Mouse (Mus musculus): ENCODE measurements at regions not wholly inside any gene's neighbourhood (a gene's known extent, or its start where the extent isn't known, plus 50 kb on each side); places are given as distances from the start of the nearest gene placed in this dataset.

DNA sequence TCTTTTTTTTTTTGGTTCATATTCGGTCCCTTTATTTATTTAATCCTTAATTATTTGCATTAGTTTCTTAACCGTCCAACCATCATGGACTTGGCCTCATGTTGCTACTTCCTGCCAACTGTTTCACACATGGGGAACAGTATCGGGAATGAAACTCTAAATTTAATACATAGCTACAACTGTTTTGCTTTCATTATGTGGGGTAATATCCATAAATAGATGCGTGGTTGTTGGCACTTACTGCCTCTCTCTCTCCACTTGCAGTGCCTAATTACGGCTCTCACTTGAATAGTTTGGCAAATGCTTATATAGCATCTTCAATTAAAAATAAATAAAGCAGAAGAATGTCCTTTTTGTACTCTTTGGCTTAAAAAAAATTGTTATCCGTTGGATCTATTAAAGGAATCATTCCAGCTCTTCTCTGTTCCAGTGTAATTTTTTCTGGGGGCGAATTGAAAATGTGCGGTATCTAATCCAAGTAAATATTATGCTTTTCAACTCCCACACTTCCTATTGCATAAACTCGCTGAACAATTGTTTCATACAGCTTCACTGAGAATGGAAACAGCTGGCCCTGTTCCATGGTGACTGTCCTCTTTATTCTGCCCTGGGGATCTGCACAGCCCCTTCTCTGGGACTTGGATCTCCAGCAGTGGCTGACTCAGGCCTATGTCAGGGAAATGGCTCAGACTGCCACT is 534.4 kb upstream of the Adamts16 start:
- DNase-seq: peak; percentile 40
- intact Hi-C loops (cut with DNase I; ENCODE audit: low total_unique reads): no loop called here

- intact Hi-C loops (cut with DNase I; ENCODE audit: low total_unique reads): no loop called here
Measured at GRCm38 (mm10) chr13:71372701-71373685, 531.4 kb upstream of the Adamts16 start.

GRCm38 (mm10) chr13:71369832-71370231 is 528.2 kb upstream of the Adamts16 start:
- intact Hi-C loops (cut with DNase I; ENCODE audit: low total_unique reads): no loop called here
- no peak for DNase-seq

More at GRCm38 (mm10) chr13:71372701-71373685, 531.4 kb upstream of the Adamts16 start:
- no peak for DNase-seq

DNA sequence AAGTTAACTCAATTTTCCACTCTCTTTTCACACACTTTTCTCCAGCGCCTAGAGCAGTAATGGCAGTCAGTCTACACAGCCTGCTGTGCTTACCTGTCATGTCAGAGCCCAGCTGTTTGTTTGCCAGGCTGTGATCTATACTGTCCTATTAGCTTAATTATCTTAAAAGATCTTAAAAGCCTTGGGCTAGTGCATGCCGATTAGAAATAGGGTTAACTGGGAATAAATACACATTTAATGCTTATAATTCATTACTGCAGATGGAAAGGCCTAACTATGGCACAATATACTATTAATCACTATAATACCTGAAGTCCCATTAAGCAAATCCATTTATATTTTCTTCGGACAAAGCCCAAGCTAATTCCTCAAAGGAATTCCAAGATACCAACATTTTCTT is 523.6 kb upstream of the Adamts16 start:
- intact Hi-C loops (cut with DNase I; ENCODE audit: low total_unique reads): no loop called here
- no peak for DNase-seq

- intact Hi-C loops (cut with DNase I; ENCODE audit: low total_unique reads): no loop called here
- no peak for DNase-seq
Measured at GRCm38 (mm10) chr13:71362311-71362710, 520.7 kb upstream of the Adamts16 start.

- intact Hi-C loops (cut with DNase I; ENCODE audit: low total_unique reads): no loop called here
- no peak for DNase-seq
Measured at GRCm38 (mm10) chr13:71359112-71359511, 517.5 kb upstream of the Adamts16 start.

- intact Hi-C loops (cut with DNase I; ENCODE audit: low total_unique reads): no loop called here
- DNase-seq: no peak
Measured at GRCm38 (mm10) chr13:71350787-71351186, 509.2 kb upstream of the Adamts16 start.

DNA sequence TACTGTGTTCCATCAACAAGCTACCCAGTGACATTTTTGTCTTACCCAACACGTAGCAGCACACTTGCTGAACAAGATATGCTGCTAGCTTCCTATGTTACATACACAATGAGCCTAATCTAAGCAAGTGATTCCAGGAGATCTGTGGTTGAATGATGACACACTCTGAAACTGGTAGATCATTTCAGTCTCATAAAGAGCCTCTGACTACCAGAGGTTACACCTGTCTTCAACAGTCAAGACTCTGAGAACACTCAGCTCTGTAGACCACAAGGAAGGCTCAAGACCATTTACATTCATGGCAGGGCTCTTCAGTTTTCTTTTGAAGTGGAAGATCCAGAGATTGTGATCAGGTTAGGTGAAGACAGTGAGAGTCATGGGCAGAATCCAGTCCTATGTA is 501.3 kb upstream of the Adamts16 start:
- DNase-seq: no peak
- intact Hi-C loops (cut with DNase I; ENCODE audit: low total_unique reads): no loop called here

DNA sequence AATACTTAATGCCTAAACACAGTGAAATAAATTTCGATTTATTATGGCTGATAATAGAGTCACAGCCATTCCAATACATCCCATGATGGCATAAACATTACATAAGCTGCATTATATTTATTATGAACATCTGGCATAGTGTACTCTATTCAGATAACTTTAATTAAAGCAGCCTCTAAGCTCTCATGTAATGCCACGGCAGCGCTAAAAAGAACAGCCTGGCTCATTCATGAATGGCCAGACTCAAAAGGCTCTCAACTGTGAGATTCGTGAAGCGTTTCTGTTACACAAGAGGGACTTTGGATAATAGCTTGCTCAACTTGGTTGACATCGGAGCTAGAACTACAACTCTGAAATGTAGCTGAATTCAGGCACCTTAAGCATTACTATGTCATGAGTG is 497.1 kb upstream of the Adamts16 start:
- intact Hi-C loops (cut with DNase I; ENCODE audit: low total_unique reads): no loop called here
- no peak for DNase-seq

DNA sequence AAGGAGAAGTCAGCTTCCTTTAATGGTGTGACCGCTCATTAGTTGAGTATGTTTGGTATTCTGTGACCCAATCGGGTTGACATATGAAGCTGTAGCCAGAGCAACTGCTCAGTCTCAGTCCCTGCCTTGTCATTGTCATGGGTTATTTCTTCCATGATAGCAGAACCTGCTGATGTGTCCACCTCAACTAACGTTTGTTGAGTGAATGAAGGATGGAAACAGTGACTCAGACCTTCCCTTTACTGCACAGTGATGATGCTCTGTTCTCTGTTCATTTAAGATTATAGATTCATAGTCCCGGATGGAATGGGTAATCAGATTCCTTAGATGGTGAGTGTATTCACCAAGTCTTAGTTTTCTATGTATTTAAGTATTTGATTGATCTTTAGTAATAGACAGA is 493.3 kb upstream of the Adamts16 start:
- no peak for DNase-seq
- intact Hi-C loops (cut with DNase I; ENCODE audit: low total_unique reads): no loop called here

DNA sequence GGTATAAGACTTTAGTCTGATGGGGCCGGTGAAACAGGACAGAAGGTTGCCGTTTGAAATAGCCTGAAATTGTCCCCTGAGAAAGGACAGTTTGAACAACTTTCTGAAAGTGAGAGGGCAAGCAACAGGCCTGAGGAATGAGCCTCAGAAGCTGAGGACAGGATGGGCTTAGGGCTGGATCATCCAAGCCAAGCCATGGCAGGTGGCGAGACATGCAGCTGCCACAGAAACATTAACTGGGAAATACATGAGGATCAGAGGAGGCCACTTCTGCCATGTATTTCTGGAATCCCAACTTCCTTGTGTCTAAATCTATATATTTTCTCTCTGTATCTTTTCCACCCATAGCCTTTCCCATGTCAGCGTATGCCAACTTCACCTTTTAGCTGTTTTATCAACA is 491.5 kb upstream of the Adamts16 start:
- no peak for DNase-seq
- intact Hi-C loops (cut with DNase I; ENCODE audit: low total_unique reads): no loop called here

- intact Hi-C loops (cut with DNase I; ENCODE audit: low total_unique reads): no loop called here
- DNase-seq: no peak
Measured at GRCm38 (mm10) chr13:71330321-71330720, 488.7 kb upstream of the Adamts16 start.

- intact Hi-C loops (cut with DNase I; ENCODE audit: low total_unique reads): no loop called here
- DNase-seq: no peak
Measured at GRCm38 (mm10) chr13:71327802-71328753, 486.5 kb upstream of the Adamts16 start.

DNA sequence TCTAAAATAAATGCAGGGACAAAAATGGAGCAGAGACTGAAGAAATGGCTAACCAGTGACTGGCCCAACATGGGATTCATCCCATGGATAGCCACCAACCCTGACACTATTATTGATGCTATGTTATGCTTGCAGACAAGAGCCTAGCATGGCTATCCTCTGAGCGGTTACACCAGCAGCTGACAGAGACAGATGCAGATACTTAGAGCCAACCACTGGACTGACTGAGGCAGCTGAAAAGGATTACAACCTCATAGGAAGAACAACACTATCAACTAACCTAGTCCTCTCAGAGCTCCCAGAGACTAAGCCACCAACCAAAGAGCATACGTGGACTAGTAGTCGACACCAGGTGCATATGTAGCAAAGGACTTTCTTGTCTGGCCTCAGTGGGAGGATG is 478.9 kb upstream of the Adamts16 start:
- intact Hi-C loops (cut with DNase I; ENCODE audit: low total_unique reads): no loop called here
- DNase-seq: no peak

GRCm38 (mm10) chr13:71303956-71304355 is 462.3 kb upstream of the Adamts16 start:
- intact Hi-C loops (cut with DNase I; ENCODE audit: low total_unique reads): no loop called here
- DNase-seq: no peak

DNA sequence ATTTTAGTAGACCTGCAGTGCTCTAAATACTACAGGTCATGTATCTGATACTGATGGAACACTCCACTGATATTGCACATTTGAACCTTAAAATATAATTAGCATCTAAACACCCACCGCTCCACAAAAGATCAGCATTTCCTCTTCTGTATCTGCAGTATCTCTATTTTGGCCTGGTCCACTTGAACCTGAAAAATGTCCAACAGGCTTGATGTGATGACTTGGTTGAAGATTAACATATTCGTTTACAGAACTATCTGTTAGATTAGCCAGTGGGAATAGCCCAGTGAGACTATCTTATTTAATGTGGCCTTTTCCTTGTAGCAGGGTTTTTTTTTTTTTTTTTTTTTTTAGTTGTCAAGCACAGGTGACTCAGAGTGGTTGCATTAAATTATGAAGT is 434.4 kb upstream of the Adamts16 start:
- intact Hi-C loops (cut with DNase I; ENCODE audit: low total_unique reads): no loop called here
- no peak for DNase-seq

DNA sequence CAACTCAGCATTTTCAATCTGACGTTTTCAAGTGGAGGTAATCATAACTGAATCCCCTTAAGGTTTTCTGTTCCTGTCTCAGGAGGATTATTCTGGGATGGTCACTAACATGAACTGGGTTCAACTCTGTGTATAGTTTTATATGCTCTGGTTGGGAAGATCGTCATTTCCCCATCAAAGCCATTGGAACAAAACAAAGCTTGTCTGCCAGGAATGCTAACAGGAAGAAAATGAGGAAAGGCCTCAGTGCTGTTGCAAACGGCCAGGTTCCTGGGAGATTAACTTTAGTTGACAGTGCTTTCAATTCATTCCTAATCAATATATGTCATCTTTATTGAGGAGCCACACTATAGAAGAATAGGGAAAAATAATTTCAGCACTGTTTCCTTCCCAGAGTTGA is 432.5 kb upstream of the Adamts16 start:
- DNase-seq: no peak
- intact Hi-C loops (cut with DNase I; ENCODE audit: low total_unique reads): no loop called here

GRCm38 (mm10) chr13:71273485-71273884 is 431.9 kb upstream of the Adamts16 start:
- intact Hi-C loops (cut with DNase I; ENCODE audit: low total_unique reads): no loop called here
- no peak for DNase-seq

GRCm38 (mm10) chr13:71273067-71273466 is 431.5 kb upstream of the Adamts16 start:
- DNase-seq: no peak
- intact Hi-C loops (cut with DNase I; ENCODE audit: low total_unique reads): no loop called here

- DNase-seq: no peak
- intact Hi-C loops (cut with DNase I; ENCODE audit: low total_unique reads): no loop called here
Measured at GRCm38 (mm10) chr13:71272431-71272830, 430.8 kb upstream of the Adamts16 start.

Data from gastrocnemius, postnatal 14 days (tissue).